Mouse (Mus musculus) adrenal gland, adult 10 weeks (tissue): ENCODE data around the gene Tmem41b. TPM values are rescaled to one million over a fixed set of nuclear protein-coding genes. Genes with fewer than 3 reads are reported as not detected.

Experiments used
- polyA plus RNA-seq: library from polyadenylated mRNA; stranded (reverse); fragments of 350-450 nt; fragmentation: Illumina TruSeq; extraction: RNeasy Lipid Tissue Mini Kit (QIAGEN cat#74804); gene quantifications from one replicate; pipeline ENCODE4 v1.2.3, GENCODE M21; 2014; ENCODE audit warnings: low read depth, low replicate concordance

The Tmem41b gene
- 118 TPM for polyA plus RNA-seq

DNA sequence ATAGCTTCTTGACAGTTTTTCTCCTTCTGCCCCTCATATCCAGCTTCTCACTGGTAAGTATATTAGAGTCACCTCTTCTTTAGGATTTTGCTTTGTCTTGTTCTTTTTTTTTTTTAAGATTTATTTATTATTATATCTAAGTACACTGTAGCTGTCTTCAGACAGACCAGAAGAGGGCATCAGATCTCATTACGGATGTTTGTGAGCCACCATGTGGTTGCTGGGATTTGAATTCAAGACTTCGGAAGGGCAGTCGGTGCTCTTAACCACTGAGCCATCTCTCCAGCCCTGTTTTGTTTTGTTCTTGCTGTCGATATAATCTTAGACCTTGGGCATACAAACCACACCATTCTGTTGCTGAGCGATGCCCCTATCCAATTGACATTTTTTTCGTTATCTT, at the start of gene Tmem41b:
TSS of gene Tmem41b (minus strand) at position 155 of the 400 bp plus-strand sequence.

DNA sequence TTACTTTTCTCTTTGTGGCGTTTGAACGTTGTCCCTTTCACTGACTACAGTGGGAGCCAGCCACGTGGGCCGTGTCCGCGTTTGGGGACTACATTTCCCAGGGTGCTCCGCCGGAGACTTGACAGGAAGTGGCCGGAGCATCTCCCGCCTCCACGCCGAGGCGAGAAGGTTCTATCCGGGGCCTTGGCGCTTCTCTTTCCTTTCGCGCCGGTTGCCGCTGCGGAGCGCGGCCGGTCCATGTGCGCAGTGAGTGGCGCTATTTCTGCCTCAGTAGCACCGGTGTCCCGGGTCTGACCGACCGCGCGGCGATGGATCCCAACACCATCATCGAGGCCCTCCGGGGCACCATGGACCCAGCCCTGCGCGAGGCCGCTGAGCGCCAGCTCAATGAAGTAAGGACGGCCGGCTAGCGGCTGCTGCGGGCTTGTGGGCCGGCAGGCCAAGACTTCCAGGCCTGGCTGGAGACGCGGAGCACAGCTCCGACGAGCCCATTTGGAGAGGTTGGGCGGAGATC, 31.4 kb upstream of the Tmem41b start, which contains the start of gene Ipo7:
TSS of gene Ipo7 (plus strand) at position 158 of the 514 bp plus-strand sequence.

GRCm38 (mm10) chr7:109959716-109960612, 26.8 kb downstream of the Tmem41b start, which contains the start of gene Dennd5a:
TSS of gene Dennd5a (minus strand) at chr7:109960470.

Other genes with a start within 250 kb of the Tmem41b start
- gene Tmem9b, start 234.1 kb downstream of the Tmem41b start, polyA plus RNA-seq = 128 TPM
- gene Nrip3, start 204.9 kb downstream of the Tmem41b start, polyA plus RNA-seq = 1.6 TPM
- not detected for gene Scube2, start 121.2 kb downstream of the Tmem41b start, polyA plus RNA-seq
- gene Dennd5a, start 26.5 kb downstream of the Tmem41b start, polyA plus RNA-seq = 199 TPM
- 291 TPM for gene Ipo7, start 31.3 kb upstream of the Tmem41b start, polyA plus RNA-seq
- 18.8 TPM for gene Zfp143, start 74.3 kb upstream of the Tmem41b start, polyA plus RNA-seq
- gene Wee1, start 135.1 kb upstream of the Tmem41b start, polyA plus RNA-seq = 14.6 TPM
- 36.9 TPM for gene Swap70, start 234.8 kb upstream of the Tmem41b start, polyA plus RNA-seq